Comparison of ENCODE assay signal across 8 mouse cellular contexts in genomic region chr3:95871392-95871867, GRCm38 (mm10). TPM values are rescaled to one million over a fixed set of nuclear protein-coding genes. Genes with fewer than 3 reads are reported as not detected.
A peak's percentile ranks its signal among the peaks of the same experiment; 100 is the strongest.
DNase-seq lines count a peak whose midpoint lies in the region; ATAC-seq and TF ChIP-seq lines count a peak whose summit lies in the region.

Gene Mrps21, minus strand, starts transcription at chr3:95871519.

- peak within 1 kb of the TSS; percentile 92 for H3K4me3 ChIP-seq in bone marrow, adult 2 months (replicated peaks; ENCODE audit: control insufficient read depth, low read depth, low read length)
- peak within 1 kb of the TSS; percentile 68 for H3K4me3 ChIP-seq in embryonic facial prominence, embryonic 15.5 days (replicated peaks)
- peak within 1 kb of the TSS; percentile 74 for H3K4me3 ChIP-seq in kidney, embryonic 15.5 days (replicated peaks)
- H3K4me3 ChIP-seq in liver, embryonic 11.5 days (ENCODE audit: low read depth, low read length) = peak within 1 kb of the TSS; percentile 70
- peak within 1 kb of the TSS; percentile 74 for H3K4me3 ChIP-seq in stomach, embryonic 14.5 days (ENCODE audit: low read depth, low read length)

- peak within 1 kb of the TSS; percentile 72 for H3K9ac ChIP-seq in embryonic facial prominence, embryonic 15.5 days
- H3K9ac ChIP-seq in kidney, embryonic 15.5 days = peak within 1 kb of the TSS; percentile 82
- peak within 1 kb of the TSS; percentile 87 for H3K9ac ChIP-seq in liver, embryonic 11.5 days (ENCODE audit: low read depth, low read length)
- peak within 1 kb of the TSS; percentile 81 for H3K9ac ChIP-seq in stomach, embryonic 14.5 days (replicated peaks; ENCODE audit: low read depth, low read length)

- peak within 1 kb of the TSS; percentile 74 for H3K27ac ChIP-seq in bone marrow, adult 2 months (ENCODE audit: control insufficient read depth, insufficient read depth, low read depth, low read length, poor library complexity)
- H3K27ac ChIP-seq in embryonic facial prominence, embryonic 15.5 days (replicated peaks) = peak within 1 kb of the TSS; percentile 92
- H3K27ac ChIP-seq in kidney, embryonic 15.5 days = peak within 1 kb of the TSS; percentile 89
- peak within 1 kb of the TSS; percentile 80 for H3K27ac ChIP-seq in liver, embryonic 11.5 days (ENCODE audit: low read depth, low read length)
- peak within 1 kb of the TSS; percentile 74 for H3K27ac ChIP-seq in stomach, embryonic 14.5 days (ENCODE audit: low read length)

- no peak for TF ChIP-seq CTCF in bone marrow, adult 2 months (IDR thresholded peaks at IDR 0.05; ENCODE audit: control insufficient read depth, insufficient read depth, low read length)

- ATAC-seq in embryonic facial prominence, embryonic 15.5 days (ENCODE audit: insufficient number of reproducible peaks, low FRiP score, low TSS enrichment, low read depth) = peak; percentile 88
- peak; percentile 94 for ATAC-seq in kidney, embryonic 15.5 days (replicated peaks; ENCODE audit: low FRiP score)
- ATAC-seq in liver, embryonic 11.5 days (replicated peaks; ENCODE audit: low FRiP score) = peak; percentile 96
- peak; percentile 92 for ATAC-seq in stomach, embryonic 14.5 days (ENCODE audit: insufficient number of reproducible peaks, insufficient read depth, low FRiP score, low read depth)

- peaks cover 2% of the 10 kb centered on the region; the same call in 1 of the 2 replicates for H3K4me1 ChIP-seq in bone marrow, adult 2 months (ENCODE audit: control insufficient read depth, insufficient read depth, low read length)
- peaks cover 14% of the 10 kb centered on the region for H3K4me1 ChIP-seq in embryonic facial prominence, embryonic 15.5 days
- peaks cover 17% of the 10 kb centered on the region for H3K4me1 ChIP-seq in kidney, embryonic 15.5 days
- peaks cover 17% of the 10 kb centered on the region for H3K4me1 ChIP-seq in liver, embryonic 11.5 days (replicated peaks; ENCODE audit: control insufficient read depth, insufficient read depth, low read length)
- H3K4me1 ChIP-seq in stomach, embryonic 14.5 days (ENCODE audit: control insufficient read depth, insufficient read depth, low read length) = peaks cover 13% of the 10 kb centered on the region

- H3K9me3 ChIP-seq in embryonic facial prominence, embryonic 15.5 days (replicated peaks) = no peaks in the 10 kb centered on the region
- H3K9me3 ChIP-seq in kidney, embryonic 15.5 days (replicated peaks) = no peaks in the 10 kb centered on the region
- no peaks in the 10 kb centered on the region for H3K9me3 ChIP-seq in liver, embryonic 11.5 days (ENCODE audit: control insufficient read depth, low read length)
- no peaks in the 10 kb centered on the region for H3K9me3 ChIP-seq in stomach, embryonic 14.5 days (ENCODE audit: control insufficient read depth, low read depth, low read length)

- no peaks in the 10 kb centered on the region for H3K27me3 ChIP-seq in embryonic facial prominence, embryonic 15.5 days
- no peaks in the 10 kb centered on the region for H3K27me3 ChIP-seq in kidney, embryonic 15.5 days
- H3K27me3 ChIP-seq in liver, embryonic 11.5 days (replicated peaks; ENCODE audit: control insufficient read depth, insufficient read depth, low read length) = no peaks in the 10 kb centered on the region
- H3K27me3 ChIP-seq in stomach, embryonic 14.5 days (ENCODE audit: control insufficient read depth, insufficient read depth, low read length) = no peaks in the 10 kb centered on the region

- H3K36me3 ChIP-seq in embryonic facial prominence, embryonic 15.5 days = peaks cover 15% of the 10 kb centered on the region
- peaks cover 37% of the 10 kb centered on the region for H3K36me3 ChIP-seq in kidney, embryonic 15.5 days
- H3K36me3 ChIP-seq in liver, embryonic 11.5 days (ENCODE audit: control insufficient read depth, insufficient read depth, low read length) = peaks cover 14% of the 10 kb centered on the region
- peaks cover 16% of the 10 kb centered on the region; the same call in 1 of the 2 replicates for H3K36me3 ChIP-seq in stomach, embryonic 14.5 days (ENCODE audit: control insufficient read depth, insufficient read depth, low read length)

- DNase-seq in A20 (ENCODE audit: low read depth, low spot score) = peak; percentile 95
- DNase-seq in heart, adult 9 months (ENCODE audit: low spot score in 2 of 2) = peak; percentile 88 to 90
- DNase-seq in liver, embryonic 11.5 days (ENCODE audit: low spot score) = peak; percentile 86
- DNase-seq in naive thymus-derived CD4-positive, alpha-beta T cell, adult 2 months (ENCODE audit: low read depth) = peak; percentile 80

- TF ChIP-seq POLR2A in bone marrow, adult 2 months (IDR thresholded peaks at IDR 0.05; ENCODE audit: borderline replicate concordance, control insufficient read depth, low read depth, low read length) = peak; percentile 92

- WGBS in bone marrow, adult 2 months = under 1% methylated on average over 33 of the region's 33 CpGs
- 0% methylated on average over 33 of the region's 33 CpGs for WGBS in embryonic facial prominence, embryonic 15.5 days
- 0% methylated on average over 33 of the region's 33 CpGs for WGBS in kidney, embryonic 15.5 days
- under 1% methylated on average over 33 of the region's 33 CpGs for WGBS in liver, embryonic 11.5 days
- under 1% methylated on average over 33 of the region's 33 CpGs for WGBS in stomach, embryonic 14.5 days

- H3K4me2 ChIP-seq in embryonic facial prominence, embryonic 15.5 days (replicated peaks) = peak within 1 kb of the TSS; percentile 60
- peak within 1 kb of the TSS; percentile 69 for H3K4me2 ChIP-seq in kidney, embryonic 15.5 days
- H3K4me2 ChIP-seq in liver, embryonic 11.5 days = peak within 1 kb of the TSS; percentile 74
- peak within 1 kb of the TSS; percentile 71 for H3K4me2 ChIP-seq in stomach, embryonic 14.5 days (replicated peaks; ENCODE audit: low read depth, low read length)

RNA-seq across cellular contexts. Expression of gene Mrps21, which starts in this region (rescaled TPM):
- 80.5 and 81.0 TPM in 2 replicates for polyA plus RNA-seq in bone marrow, adult 2 months (2011; ENCODE audit: insufficient read depth, insufficient read length, low replicate concordance, missing spikeins)
- 297 and 310 TPM in 2 replicates for polyA plus RNA-seq in embryonic facial prominence, embryonic 15.5 days (2015; fragmentation: Nextera tagmentation; extraction: Ambion mirVana)
- 404 and 412 TPM in 2 replicates for polyA plus RNA-seq in kidney, embryonic 15.5 days (2015; fragmentation: Nextera tagmentation; extraction: Ambion mirVana)
- 311 and 340 TPM in 2 replicates for polyA plus RNA-seq in liver, embryonic 11.5 days (2014; fragmentation: Nextera tagmentation; extraction: Ambion mirVana)
- 339 and 352 TPM in 2 replicates for polyA plus RNA-seq in stomach, embryonic 14.5 days (2014; fragmentation: Nextera tagmentation; extraction: Ambion mirVana)

Comparison
In these comparisons a context has a peak if more than half of its experiments do, and no peak if none do; other contexts are left out.
1. Peak in every context shown above with its lines: DNase-seq, ATAC-seq, H3K4me3 ChIP-seq and H3K27ac ChIP-seq.